Mouse (Mus musculus) liver, embryonic 16.5 days (tissue): Measurements from ENCODE around the gene Krtap19-5. TPM values are rescaled to one million over a fixed set of nuclear protein-coding genes. Genes with fewer than 3 reads are reported as not detected.
A peak's percentile ranks its signal among the peaks of the same experiment; 100 is the strongest.

Experiments used
- ATAC-seq: fragments of 200-750 bp; cut with Nextera tagmentation; 2 replicates; pipeline ENCODE4 v1.8.0; 2017; ENCODE audit warnings: low read depth, mild to moderate bottlenecking, moderate number of reproducible peaks, moderate library complexity
- H3K27ac ChIP-seq: fragments of 300-500 bp; sonication (generic); 2 replicates; pipeline ENCODE4 v1.5.1; 2014; ENCODE audit warnings: mild to moderate bottlenecking, low read length
- H3K27me3 ChIP-seq: fragments of 300-500 bp; sonication (generic); 2 replicates; pipeline ENCODE4 v1.6.1; 2014; ENCODE audit warnings: low read depth, low read length, mixed read lengths; ENCODE audit not compliant: control insufficient read depth, insufficient read depth
- H3K36me3 ChIP-seq: fragments of 300-500 bp; sonication (generic); 2 replicates; pipeline ENCODE4 v1.6.1; 2014; ENCODE audit warnings: mild to moderate bottlenecking; ENCODE audit not compliant: control insufficient read depth, insufficient read depth
- H3K4me1 ChIP-seq: fragments of 300-500 bp; sonication (generic); 2 replicates; pipeline ENCODE4 v1.6.1; 2014; ENCODE audit warnings: low read depth, low read length, mixed read lengths; ENCODE audit not compliant: control insufficient read depth
- H3K4me2 ChIP-seq: fragments of 300-500 bp; sonication (generic); 2 replicates; pipeline ENCODE4 v1.6.1; 2014; ENCODE audit warnings: low read depth, low read length, mixed read lengths
- H3K4me3 ChIP-seq: fragments of 300-500 bp; sonication (generic); 2 replicates; pipeline ENCODE4 v1.5.1; 2014; ENCODE audit warnings: low read depth, mild to moderate bottlenecking, low read length
- H3K9ac ChIP-seq: fragments of 300-500 bp; sonication (generic); 2 replicates; pipeline ENCODE4 v1.6.1; 2014; ENCODE audit warnings: low read depth, low read length
- H3K9me3 ChIP-seq: fragments of 300-500 bp; sonication (generic); replicated peaks from 2 replicates; pipeline ENCODE4 v1.6.1; 2016; ENCODE audit warnings: low read length; ENCODE audit not compliant: control insufficient read depth
- WGBS: fragments of 180-500 bp; shearing (Covaris S2); extraction: QIAGEN DNeasy Blood & Tissue Kit; methylation state at CpG from one replicate; pipeline ENCODE4 v1.1.7; 2014; ENCODE audit not compliant: insufficient replicate concordance; 5-methylcytosine and 5-hydroxymethylcytosine counted together
- polyA plus RNA-seq: library from polyadenylated mRNA; unstranded; fragments of >200 nt; fragmentation: Nextera tagmentation; extraction: Ambion mirVana; gene quantifications from 2 replicates; pipeline ENCODE4 v1.2.1, GENCODE M21; 2015

Gene Krtap19-5
- polyA plus RNA-seq, 1 experiment from 2014 or later: not detected

- H3K9me3 ChIP-seq: no peaks in the 10 kb centered on the region
- no peak overlapping the region for H3K4me3 ChIP-seq
- H3K9ac ChIP-seq: no peak overlapping the region
- no peak for ATAC-seq
- H3K4me1 ChIP-seq: no peaks in the 10 kb centered on the region
- H3K27me3 ChIP-seq: no peaks in the 10 kb centered on the region
- H3K36me3 ChIP-seq: no peaks in the 10 kb centered on the region
- no peak overlapping the region for H3K27ac ChIP-seq
- 64% methylated on average over 4 of the region's 4 CpGs for WGBS
- no peak overlapping the region for H3K4me2 ChIP-seq
Measured at GRCm38 (mm10) chr16:88864887-88865407, 31.3 kb downstream of the Krtap19-5 start.

- ATAC-seq: no peak
- no peaks in the 10 kb centered on the region for H3K27me3 ChIP-seq
- no peak overlapping the region for H3K9ac ChIP-seq
- H3K4me1 ChIP-seq: no peaks in the 10 kb centered on the region
- 14% methylated on average over 5 of the region's 5 CpGs for WGBS
- H3K4me2 ChIP-seq: no peak overlapping the region
- H3K4me3 ChIP-seq: no peak overlapping the region
- no peaks in the 10 kb centered on the region for H3K9me3 ChIP-seq
- no peaks in the 10 kb centered on the region for H3K36me3 ChIP-seq
- H3K27ac ChIP-seq: no peak overlapping the region
Measured at GRCm38 (mm10) chr16:88851450-88851849, 44.8 kb downstream of the Krtap19-5 start.

- Histone ChIP-seq H3K9ac (no peak overlapping the region), H3K27ac (no peak overlapping the region), H3K4me2 (no peak overlapping the region), H3K4me3 (no peak overlapping the region), H3K9me3 (no peaks in the 10 kb centered on the region), H3K4me1 (no peaks in the 10 kb centered on the region), H3K36me3 (no peaks in the 10 kb centered on the region), H3K27me3 (no peaks in the 10 kb centered on the region)
- WGBS: 52% methylated on average over 4 of the region's 4 CpGs
- ATAC-seq: peak; percentile 54
Measured at GRCm38 (mm10) chr16:88848558-88848957, 47.7 kb downstream of the Krtap19-5 start.

DNA sequence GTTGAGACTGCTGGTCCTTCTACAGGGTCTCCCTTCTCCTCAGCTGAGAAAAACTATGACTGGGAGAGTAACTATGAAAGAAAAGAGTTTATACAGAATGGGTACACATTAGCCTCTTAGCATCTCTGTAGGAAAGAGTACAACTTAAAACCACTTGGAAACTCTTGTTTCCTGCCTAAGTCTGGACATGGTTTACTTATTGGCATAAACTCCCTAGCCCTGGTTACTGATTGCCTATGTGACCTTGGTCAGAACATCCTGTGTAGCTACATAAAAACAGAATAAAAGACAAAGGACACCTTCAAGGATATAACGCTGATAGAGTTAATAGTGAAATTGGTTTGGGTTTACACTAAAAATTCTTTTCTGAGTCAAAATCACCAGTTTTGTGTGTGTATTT is 48.9 kb downstream of the Krtap19-5 start:
- Histone ChIP-seq H3K4me2 (no peak overlapping the region), H3K27ac (no peak overlapping the region), H3K9me3 (no peaks in the 10 kb centered on the region), H3K4me1 (no peaks in the 10 kb centered on the region), H3K36me3 (no peaks in the 10 kb centered on the region), H3K9ac (no peak overlapping the region), H3K4me3 (no peak overlapping the region), H3K27me3 (no peaks in the 10 kb centered on the region)
- no peak for ATAC-seq
- WGBS: 88% methylated on average over 1 of the region's 1 CpGs

Other genes with a start within 250 kb of the Krtap19-5 start
- gene Krtap26-1, start 248.7 kb downstream of the Krtap19-5 start, polyA plus RNA-seq: not detected in 2 replicates
- gene Krtap27-1, start 224.8 kb downstream of the Krtap19-5 start, polyA plus RNA-seq: not detected in 2 replicates
- not detected in 2 replicates for gene 2310061N02Rik, start 188.5 kb downstream of the Krtap19-5 start, polyA plus RNA-seq
- gene Krtap13-1, start 167.6 kb downstream of the Krtap19-5 start, polyA plus RNA-seq: not detected in 2 replicates
- not detected in 2 replicates for gene Krtap13, start 144.8 kb downstream of the Krtap19-5 start, polyA plus RNA-seq
- gene 2310034C09Rik, start 137.6 kb downstream of the Krtap19-5 start, polyA plus RNA-seq: 0.09 TPM in 1 of 2 replicates, not detected in the other
- not detected in 2 replicates for gene 2310057N15Rik, start 122.3 kb downstream of the Krtap19-5 start, polyA plus RNA-seq
- not detected in 2 replicates for gene Gm5965, start 118.6 kb downstream of the Krtap19-5 start, polyA plus RNA-seq
- gene Gm20741, start 84.2 kb downstream of the Krtap19-5 start, polyA plus RNA-seq: not detected in 2 replicates
- not detected in 2 replicates for gene Krtap15, start 76.2 kb downstream of the Krtap19-5 start, polyA plus RNA-seq
- not detected in 2 replicates for gene Krtap14, start 70.3 kb downstream of the Krtap19-5 start, polyA plus RNA-seq
- gene Krtap19-1, start 27.0 kb downstream of the Krtap19-5 start, polyA plus RNA-seq: not detected in 2 replicates
- gene Krtap19-2, start 22.2 kb downstream of the Krtap19-5 start, polyA plus RNA-seq: not detected in 2 replicates
- gene Krtap19-3, start 18.4 kb downstream of the Krtap19-5 start, polyA plus RNA-seq: not detected in 2 replicates
- not detected in 2 replicates for gene Krtap19-4, start 11.4 kb downstream of the Krtap19-5 start, polyA plus RNA-seq
- gene Krtap19-9b, start 35.8 kb upstream of the Krtap19-5 start, polyA plus RNA-seq: not detected in 2 replicates
- gene Krtap16-3, start 66.4 kb upstream of the Krtap19-5 start, polyA plus RNA-seq: not detected in 2 replicates
- not detected in 2 replicates for gene Krtap22-2, start 114.3 kb upstream of the Krtap19-5 start, polyA plus RNA-seq
- gene Gm10229, start 118.8 kb upstream of the Krtap19-5 start, polyA plus RNA-seq: not detected in 2 replicates
- gene Krtap6-1, start 135.2 kb upstream of the Krtap19-5 start, polyA plus RNA-seq: not detected in 2 replicates
- not detected in 2 replicates for gene Gm10228, start 145.0 kb upstream of the Krtap19-5 start, polyA plus RNA-seq
- not detected in 2 replicates for gene Krtap6-5, start 151.4 kb upstream of the Krtap19-5 start, polyA plus RNA-seq
- not detected in 2 replicates for gene 1110025L11Rik, start 167.5 kb upstream of the Krtap19-5 start, polyA plus RNA-seq
- gene Krtap6-3, start 187.6 kb upstream of the Krtap19-5 start, polyA plus RNA-seq: not detected in 2 replicates
- gene Gm6358, start 244.4 kb upstream of the Krtap19-5 start, polyA plus RNA-seq: not detected in 2 replicates